Mouse (Mus musculus): ENCODE results near the gene Erlin1.

GRCm38 (mm10) chr19:44013862-44014261, 55.7 kb downstream of the Erlin1 start:
- TF ChIP-seq CTCF (IDR thresholded peaks at IDR 0.05; ENCODE audit: control insufficient read depth, insufficient read depth, low read length) (no peak), POLR2A (IDR thresholded peaks at IDR 0.05; ENCODE audit: borderline replicate concordance, control insufficient read depth, low read depth, low read length) (no peak)
